In the genomic region with DNA sequence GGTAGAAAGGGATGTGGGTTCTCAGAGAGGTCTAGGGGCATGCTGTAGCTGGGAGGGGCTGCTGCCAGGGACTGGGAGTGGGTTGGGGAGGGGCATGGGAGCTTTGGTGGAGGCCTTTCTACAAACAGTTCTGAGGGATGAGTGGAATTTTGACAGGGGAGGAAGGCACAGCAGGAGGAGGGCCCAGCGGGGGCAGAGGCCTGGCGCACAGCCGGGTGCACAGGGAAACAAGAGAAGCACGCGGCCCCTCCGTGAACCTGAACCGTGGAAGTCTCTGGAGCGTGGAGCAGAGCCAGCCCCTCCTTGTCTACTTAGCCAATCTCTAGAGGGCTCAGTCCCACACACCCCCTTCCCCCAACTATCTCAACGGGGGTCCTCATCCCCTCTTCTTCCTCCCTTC, we compare ENCODE assay signal across 9 mouse cellular contexts. TPM values are rescaled to one million over a fixed set of nuclear protein-coding genes. Genes with fewer than 3 reads are reported as not detected.
A peak's percentile ranks its signal among the peaks of the same experiment; 100 is the strongest.
DNase-seq lines count a peak whose midpoint lies in the region; ATAC-seq and TF ChIP-seq lines count a peak whose summit lies in the region.
"Had no signal": no experiment of that assay in that cellular context is flagged by ENCODE, and none has a peak within 500 bp of the region (broad histone marks: within the 10 kb centered on the region; RNA-seq: fewer than 3 reads in every experiment).

No protein-coding gene starts in this region.

- TF ChIP-seq POLR2A in embryonic fibroblast, embryonic 13.5 days (IDR thresholded peaks at IDR 0.05; ENCODE audit: low read depth, low read length): no peak

- peak; percentile 65 for DNase-seq in lung, embryonic 14.5 days
- DNase-seq in lung, postnatal 25 days (ENCODE audit: low spot score): no peak
- no peak for DNase-seq in intestine, embryonic 14.5 days (ENCODE audit: low spot score)
- peak; percentile 56 for DNase-seq in stomach, postnatal 0 days (ENCODE audit: low spot score)
- DNase-seq in frontal cortex, postnatal 10 days (ENCODE audit: low spot score in 2 of 2): no peak
- no peak for DNase-seq in thymus, postnatal 0 days (ENCODE audit: low spot score)

- H3K27me3 ChIP-seq in lung, embryonic 14.5 days (ENCODE audit: insufficient read depth, low read length): peaks cover 10% of the 10 kb centered on the region
- no peaks in the 10 kb centered on the region for H3K27me3 ChIP-seq in intestine, embryonic 14.5 days (replicated peaks; ENCODE audit: control insufficient read depth, insufficient read depth, low read length)
- peaks cover 67% of the 10 kb centered on the region for H3K27me3 ChIP-seq in liver, embryonic 15.5 days
- H3K27me3 ChIP-seq in stomach, postnatal 0 days (ENCODE audit: control insufficient read depth, insufficient read depth, low read length): no peaks in the 10 kb centered on the region

- no peak overlapping the region for H3K4me3 ChIP-seq in lung, embryonic 14.5 days (ENCODE audit: low read depth, low read length)
- no peak overlapping the region for H3K4me3 ChIP-seq in embryonic fibroblast, embryonic 13.5 days (ENCODE audit: insufficient read depth, low read length)
- H3K4me3 ChIP-seq in intestine, embryonic 14.5 days (ENCODE audit: low read depth, low read length): no peak overlapping the region
- no peak overlapping the region for H3K4me3 ChIP-seq in liver, embryonic 15.5 days (replicated peaks)
- H3K4me3 ChIP-seq in stomach, postnatal 0 days (ENCODE audit: low read depth, low read length): no peak overlapping the region

- TF ChIP-seq EP300 in stomach, postnatal 0 days (optimal IDR thresholded peaks at IDR 0.05): no peak

- no peaks in the 10 kb centered on the region for H3K9me3 ChIP-seq in lung, embryonic 14.5 days (ENCODE audit: low read depth, low read length)
- H3K9me3 ChIP-seq in intestine, embryonic 14.5 days (ENCODE audit: control insufficient read depth, low read length): no peaks in the 10 kb centered on the region
- no peaks in the 10 kb centered on the region for H3K9me3 ChIP-seq in liver, embryonic 15.5 days (replicated peaks)
- H3K9me3 ChIP-seq in stomach, postnatal 0 days (ENCODE audit: control insufficient read depth, low read length): no peaks in the 10 kb centered on the region
- H3K9me3 ChIP-seq: G1E had no signal

- H3K27ac ChIP-seq in lung, embryonic 14.5 days (ENCODE audit: low read depth): peak overlapping the region; percentile 54; the same call in 1 of the 2 replicates
- H3K27ac ChIP-seq in embryonic fibroblast, embryonic 13.5 days (ENCODE audit: insufficient read depth, low read length): peak overlapping the region; percentile 83
- H3K27ac ChIP-seq in intestine, embryonic 14.5 days (ENCODE audit: low read depth): peak overlapping the region; percentile 62; the same call in 1 of the 2 replicates
- no peak overlapping the region for H3K27ac ChIP-seq in liver, embryonic 15.5 days (replicated peaks)
- peak overlapping the region; percentile 5 for H3K27ac ChIP-seq in stomach, postnatal 0 days (replicated peaks)

- ATAC-seq in lung, embryonic 14.5 days (ENCODE audit: insufficient read depth): peak; percentile 72
- peak; percentile 47; the same call in 1 of the 2 replicates for ATAC-seq in intestine, embryonic 14.5 days (replicated peaks; ENCODE audit: low FRiP score, low TSS enrichment, low read depth)
- no peak for ATAC-seq in liver, embryonic 15.5 days (ENCODE audit: insufficient read depth)
- peak; percentile 51; the same call in 1 of the 2 replicates for ATAC-seq in stomach, postnatal 0 days (ENCODE audit: low FRiP score, low TSS enrichment)

- H3K4me2 ChIP-seq in lung, embryonic 14.5 days: no peak overlapping the region
- 0 out of 2 replicates have a peak overlapping the region, but pooled peaks have one; percentile 13 for H3K4me2 ChIP-seq in intestine, embryonic 14.5 days (ENCODE audit: low read length)
- peak overlapping the region; percentile 16; the same call in 1 of the 2 replicates for H3K4me2 ChIP-seq in liver, embryonic 15.5 days
- peak overlapping the region; percentile 27 for H3K4me2 ChIP-seq in stomach, postnatal 0 days (replicated peaks; ENCODE audit: low read depth)

- TF ChIP-seq CTCF in lung, embryonic 14.5 days (IDR thresholded peaks at IDR 0.05; ENCODE audit: low read depth): no peak
- no peak for TF ChIP-seq CTCF in embryonic fibroblast, embryonic 13.5 days (IDR thresholded peaks at IDR 0.05; ENCODE audit: borderline replicate concordance, insufficient read depth, low read length)
- no peak for TF ChIP-seq CTCF in stomach, postnatal 0 days (IDR thresholded peaks at IDR 0.05; ENCODE audit: low read depth)

- peaks cover 20% of the 10 kb centered on the region for H3K4me1 ChIP-seq in lung, embryonic 14.5 days (ENCODE audit: insufficient read depth)
- H3K4me1 ChIP-seq in embryonic fibroblast, embryonic 13.5 days (ENCODE audit: control insufficient read depth, insufficient read depth, low read length): 0 out of 2 replicates have a peak, but pooled peaks cover 11% of the 10 kb centered on the region
- peaks cover 41% of the 10 kb centered on the region for H3K4me1 ChIP-seq in intestine, embryonic 14.5 days (replicated peaks; ENCODE audit: control insufficient read depth, insufficient read depth, low read length)
- H3K4me1 ChIP-seq in liver, embryonic 15.5 days (replicated peaks): peaks cover 24% of the 10 kb centered on the region
- H3K4me1 ChIP-seq in stomach, postnatal 0 days (replicated peaks; ENCODE audit: control insufficient read depth, insufficient read depth): peaks cover 12% of the 10 kb centered on the region; the same call in 1 of the 2 replicates

- 1% methylated on average over 9 of the region's 9 CpGs for WGBS in lung, embryonic 14.5 days
- 4% methylated on average over 9 of the region's 9 CpGs for WGBS in intestine, embryonic 14.5 days
- WGBS in liver, embryonic 15.5 days (ENCODE audit: insufficient replicate concordance): 31% methylated on average over 9 of the region's 9 CpGs
- WGBS in stomach, postnatal 0 days: 10% methylated on average over 9 of the region's 9 CpGs

- H3K36me3 ChIP-seq in lung, embryonic 14.5 days (ENCODE audit: insufficient read depth): no peaks in the 10 kb centered on the region
- H3K36me3 ChIP-seq in intestine, embryonic 14.5 days (ENCODE audit: control insufficient read depth, insufficient read depth, low read length): no peaks in the 10 kb centered on the region
- no peaks in the 10 kb centered on the region for H3K36me3 ChIP-seq in liver, embryonic 15.5 days (replicated peaks)
- H3K36me3 ChIP-seq in stomach, postnatal 0 days (ENCODE audit: control insufficient read depth, insufficient read depth, low read length): no peaks in the 10 kb centered on the region
- H3K36me3 ChIP-seq: G1E had no signal

- H3K9ac ChIP-seq in lung, embryonic 14.5 days: no peak overlapping the region
- no peak overlapping the region for H3K9ac ChIP-seq in intestine, embryonic 14.5 days (ENCODE audit: low read length)
- no peak overlapping the region for H3K9ac ChIP-seq in liver, embryonic 15.5 days
- H3K9ac ChIP-seq in stomach, postnatal 0 days (ENCODE audit: low read length): no peak overlapping the region

RNA-seq across cellular contexts. Expression of gene Flrt1, which starts 30.0 kb away (rescaled TPM):
- polyA plus RNA-seq in lung, embryonic 14.5 days (2014; fragmentation: Nextera tagmentation; extraction: Ambion mirVana): 1.4 and 2.0 TPM in 2 replicates
- 5.3 and 6.4 TPM in 2 replicates for polyA plus RNA-seq in embryonic fibroblast, embryonic 13.5 days (2011; ENCODE audit: insufficient read length, low read depth, missing spikeins)
- polyA plus RNA-seq in intestine, embryonic 14.5 days (2014; fragmentation: Nextera tagmentation; extraction: Ambion mirVana): 3.6 TPM in 2 replicates
- 0.17 TPM in 2 replicates for polyA plus RNA-seq in liver, embryonic 15.5 days (2015; fragmentation: Nextera tagmentation; extraction: Ambion mirVana)
- polyA plus RNA-seq in stomach, postnatal 0 days (2015; fragmentation: Nextera tagmentation; extraction: Ambion mirVana): 1.1 and 1.6 TPM in 2 replicates
- polyA plus RNA-seq in thymus, postnatal 0 days (2015; fragmentation: Nextera tagmentation; extraction: Ambion mirVana): 1.3 and 1.5 TPM in 2 replicates
- polyA plus RNA-seq: G1E had no signal

Comparison
In these comparisons a context has a peak if more than half of its experiments do, and no peak if none do; other contexts are left out.
1. DNase-seq: peak in lung, embryonic 14.5 days (single experiment) and stomach, postnatal 0 days (single experiment); none in lung, postnatal 25 days (single experiment), intestine, embryonic 14.5 days (single experiment), frontal cortex, postnatal 10 days (0 of 2) and thymus, postnatal 0 days (single experiment).